Mouse (Mus musculus): Measurements from ENCODE around the gene Thra.

The Thra gene

GRCm38 (mm10) chr11:98746855-98747693, 6.6 kb downstream of the Thra start:
- peak; percentile 86 to 88 for DNase-seq

GRCm38 (mm10) chr11:98747804-98748505, 7.5 kb downstream of the Thra start:
- no peak for DNase-seq

GRCm38 (mm10) chr11:98748506-98749416, 8.3 kb downstream of the Thra start:
- peak in 1 of 2 experiments; percentile 34 for DNase-seq

DNA sequence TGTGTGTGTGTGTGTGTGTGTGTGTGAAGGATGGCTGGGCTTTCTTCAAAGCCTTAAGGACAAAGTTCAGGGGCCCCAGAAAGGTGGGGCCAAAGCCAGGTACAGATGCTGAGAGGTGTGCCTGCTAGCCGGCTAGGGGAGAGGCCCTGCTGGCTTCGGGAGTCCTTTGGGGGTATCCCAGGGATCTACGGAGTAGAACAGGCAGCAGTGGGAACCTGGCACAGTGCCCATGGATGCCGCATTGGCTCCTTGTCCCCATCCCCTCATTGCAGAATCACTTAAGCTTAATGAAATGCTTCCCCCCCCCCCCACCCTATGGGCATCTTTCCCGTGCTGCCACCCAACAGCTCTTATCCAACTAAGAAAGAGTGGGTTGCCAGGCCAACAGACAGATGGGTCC, 9.3 kb downstream of the Thra start:
- no peak for DNase-seq

- peak; percentile 74 to 83 for DNase-seq
Measured at GRCm38 (mm10) chr11:98750351-98751201, 10.1 kb downstream of the Thra start.

DNA sequence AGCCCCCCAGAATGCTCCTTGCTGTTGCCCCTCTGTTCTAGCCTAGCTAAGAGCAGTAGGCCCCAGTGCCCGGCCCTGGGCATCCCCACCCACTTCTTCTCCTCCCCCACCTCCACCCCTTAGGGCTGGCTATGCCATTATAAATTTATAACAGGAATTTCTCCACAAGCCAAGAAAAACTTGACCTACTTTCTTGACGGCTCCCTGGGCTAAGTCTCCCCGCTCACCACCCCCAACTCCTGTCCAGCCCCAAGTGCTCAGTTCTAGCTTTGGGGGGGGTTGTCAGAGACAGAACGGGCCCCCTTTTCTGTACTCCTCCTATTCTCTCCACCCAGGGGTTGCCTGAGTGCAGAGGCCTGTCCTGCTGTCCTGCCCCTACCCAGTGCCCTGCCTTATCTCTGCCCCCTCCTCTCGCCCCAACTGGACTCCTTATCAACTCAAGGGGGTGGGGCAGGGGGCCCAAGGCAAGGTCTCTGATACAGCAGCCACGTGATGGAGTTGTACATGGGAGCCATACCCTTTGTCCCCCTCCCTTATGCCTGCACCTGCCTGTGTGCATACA, 10.9 kb downstream of the Thra start:
- peak in 1 of 2 experiments; percentile 67 for DNase-seq

DNA sequence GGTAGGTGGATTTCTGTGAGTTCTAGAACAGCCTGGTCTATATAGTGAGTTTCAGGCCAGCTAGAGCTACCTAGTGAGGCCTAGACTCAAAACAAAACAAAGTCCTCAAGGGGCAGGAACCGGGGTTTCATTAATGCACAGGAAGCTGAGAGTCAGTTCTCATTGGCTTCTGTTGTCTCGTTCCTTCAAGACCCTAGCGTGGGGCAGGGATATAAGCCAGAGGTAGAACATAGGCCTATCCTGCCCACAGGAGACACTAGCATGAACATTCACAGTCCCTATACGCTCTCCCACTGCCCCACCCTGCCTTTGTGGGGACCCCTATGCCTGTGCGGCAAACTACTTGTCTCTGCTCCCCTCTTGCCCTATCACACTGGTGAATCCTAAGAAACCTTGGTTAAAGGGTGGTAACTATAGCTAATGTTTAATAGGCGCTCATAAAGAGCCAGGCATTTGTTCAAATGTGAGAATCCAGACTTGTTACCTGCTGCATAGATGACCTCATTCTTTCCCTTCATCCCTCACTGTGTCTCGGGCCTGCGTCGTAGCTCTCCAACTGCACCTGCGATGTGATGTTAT, 12.2 kb downstream of the Thra start:
- peak in 1 of 2 experiments; percentile 60 for DNase-seq

GRCm38 (mm10) chr11:98753264-98753663, 12.8 kb downstream of the Thra start:
- no peak for DNase-seq

GRCm38 (mm10) chr11:98754151-98754620, 13.7 kb downstream of the Thra start:
- no peak for DNase-seq

DNA sequence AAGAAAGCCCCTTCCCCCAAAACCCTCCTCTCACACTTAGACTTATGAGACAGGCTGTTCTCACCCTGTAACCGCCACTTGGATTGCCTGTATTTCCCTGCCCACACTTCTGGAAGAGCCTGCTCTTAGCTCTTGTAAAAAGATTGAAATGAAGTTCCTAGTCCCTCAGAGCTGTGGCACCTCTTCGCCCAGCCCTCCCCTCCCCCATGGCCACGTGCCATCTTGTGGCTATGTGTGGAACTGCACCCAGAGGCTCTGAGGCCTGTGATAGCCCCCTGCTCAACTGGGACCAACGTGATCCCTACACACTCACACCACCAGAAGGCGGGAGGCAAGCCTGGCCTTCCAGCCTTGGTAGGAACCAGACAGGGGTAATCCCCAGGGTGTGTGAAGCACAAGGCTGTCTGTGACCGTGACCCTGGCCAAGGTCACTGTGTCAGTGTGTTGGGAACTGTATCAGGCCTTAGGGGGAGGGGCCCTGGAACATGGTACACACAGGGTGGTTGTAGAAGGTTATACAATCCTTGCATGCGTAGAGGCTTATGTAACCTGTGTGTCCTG, 14.3 kb downstream of the Thra start:
- peak; percentile 64 to 79 for DNase-seq

DNA sequence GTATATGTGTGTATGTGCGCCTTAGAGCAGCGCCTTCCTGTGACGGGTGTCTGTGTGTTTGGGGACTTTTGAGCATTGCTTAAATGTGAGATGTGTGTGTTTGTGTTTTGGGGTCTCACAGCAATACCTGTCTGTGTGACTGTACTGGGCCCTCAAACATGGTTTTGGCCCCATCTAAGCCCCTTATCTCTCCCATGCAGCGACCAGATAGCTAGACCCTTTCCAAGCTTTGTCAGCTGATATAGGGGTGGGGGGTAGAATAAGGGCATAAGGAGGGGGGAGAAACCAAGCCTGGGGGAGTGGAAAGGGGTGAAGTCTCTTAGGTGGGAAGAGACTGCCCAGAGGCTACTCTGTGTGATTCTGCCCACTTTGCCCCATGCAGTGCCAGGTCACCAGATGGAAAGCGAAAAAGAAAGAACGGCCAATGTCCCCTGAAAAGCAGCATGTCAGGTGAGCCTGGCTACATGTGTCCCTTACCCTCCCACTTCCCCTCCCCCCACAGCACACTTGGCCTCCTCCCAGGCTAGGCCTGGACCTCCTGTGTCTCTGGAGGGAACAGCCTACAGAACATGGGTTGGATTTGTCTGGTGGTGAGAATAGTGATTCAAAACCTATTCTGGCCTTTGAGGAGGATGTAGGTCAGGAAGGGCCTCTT, 15.4 kb downstream of the Thra start:
- DNase-seq: no peak

DNA sequence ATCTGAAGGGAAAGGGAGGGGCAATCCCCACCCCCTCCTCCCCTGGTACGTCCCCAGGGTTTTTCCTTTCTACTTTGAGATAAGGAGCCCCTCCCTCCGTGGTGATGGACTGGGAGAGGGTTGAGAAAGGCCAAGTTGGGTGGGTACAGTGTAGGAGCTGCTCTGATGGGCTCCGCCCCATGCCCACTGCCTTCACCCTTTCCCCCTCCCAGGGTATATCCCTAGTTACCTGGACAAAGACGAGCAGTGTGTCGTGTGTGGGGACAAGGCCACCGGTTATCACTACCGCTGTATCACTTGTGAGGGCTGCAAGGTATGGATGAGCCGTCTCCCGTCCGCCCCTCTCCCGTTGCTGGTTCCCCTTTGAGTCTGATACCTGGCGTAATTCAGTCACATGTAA, 16.3 kb downstream of the Thra start:
- no peak for DNase-seq

GRCm38 (mm10) chr11:98761939-98762338, 21.5 kb downstream of the Thra start:
- no peak for DNase-seq

DNA sequence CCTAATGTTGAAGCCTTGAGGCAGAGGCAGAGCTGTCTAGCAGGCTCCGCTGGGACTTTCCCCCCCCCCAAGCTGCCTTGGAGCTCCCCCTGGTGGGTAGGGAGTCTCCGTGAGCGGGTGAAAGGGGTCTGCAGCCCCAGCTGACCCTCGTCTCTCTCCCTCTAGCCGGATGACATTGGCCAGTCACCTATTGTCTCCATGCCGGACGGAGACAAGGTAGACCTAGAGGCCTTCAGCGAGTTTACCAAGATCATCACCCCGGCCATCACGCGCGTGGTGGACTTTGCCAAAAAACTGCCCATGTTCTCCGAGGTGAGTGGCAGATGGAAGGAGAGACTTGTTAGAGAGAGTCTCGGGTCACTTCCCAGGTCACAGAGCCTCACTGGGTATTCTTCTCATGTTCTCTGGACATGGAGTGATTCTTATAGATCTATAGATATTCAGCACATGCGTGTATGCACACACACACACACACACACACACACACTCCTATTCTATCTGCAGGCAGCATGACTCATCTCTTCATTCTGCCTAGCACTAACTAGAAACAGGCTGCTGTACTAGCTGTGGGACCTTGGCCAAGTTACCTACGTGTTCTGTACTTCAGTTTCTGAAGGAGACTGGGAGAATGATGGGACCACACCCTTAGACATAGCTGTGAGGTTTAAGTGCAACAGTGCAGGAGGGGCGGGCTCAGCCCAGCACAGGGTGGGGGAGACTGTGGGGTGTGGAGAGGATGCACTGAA, 22.5 kb downstream of the Thra start:
- peak; percentile 64 to 68 for DNase-seq

- no peak for DNase-seq
Measured at GRCm38 (mm10) chr11:98763502-98763861, 23.0 kb downstream of the Thra start.

GRCm38 (mm10) chr11:98764091-98764490, 23.7 kb downstream of the Thra start:
- no peak for DNase-seq

DNA sequence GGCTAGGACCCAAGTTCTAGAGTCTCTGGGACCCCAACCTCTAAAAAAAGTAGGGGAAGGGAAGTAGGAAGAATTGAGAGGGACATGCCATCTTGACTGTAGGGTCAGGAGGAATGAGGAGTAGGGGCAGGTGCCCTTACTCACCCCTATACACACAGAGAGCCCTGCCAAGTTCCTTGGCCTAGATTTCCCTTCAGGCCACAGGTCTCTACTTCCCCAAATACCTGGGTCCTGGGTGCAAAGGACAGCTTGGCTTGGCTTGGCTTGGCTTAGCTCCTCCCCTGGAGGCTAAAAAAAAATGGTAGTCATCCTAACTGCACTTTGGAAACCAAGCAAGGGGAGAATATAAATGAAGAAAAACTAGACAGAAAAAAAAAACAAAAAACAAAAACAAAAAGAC, 24.3 kb downstream of the Thra start:
- DNase-seq: peak in 1 of 2 experiments; percentile 55

GRCm38 (mm10) chr11:98765421-98766309, 25.2 kb downstream of the Thra start:
- DNase-seq: peak in 1 of 2 experiments; percentile 29

DNA sequence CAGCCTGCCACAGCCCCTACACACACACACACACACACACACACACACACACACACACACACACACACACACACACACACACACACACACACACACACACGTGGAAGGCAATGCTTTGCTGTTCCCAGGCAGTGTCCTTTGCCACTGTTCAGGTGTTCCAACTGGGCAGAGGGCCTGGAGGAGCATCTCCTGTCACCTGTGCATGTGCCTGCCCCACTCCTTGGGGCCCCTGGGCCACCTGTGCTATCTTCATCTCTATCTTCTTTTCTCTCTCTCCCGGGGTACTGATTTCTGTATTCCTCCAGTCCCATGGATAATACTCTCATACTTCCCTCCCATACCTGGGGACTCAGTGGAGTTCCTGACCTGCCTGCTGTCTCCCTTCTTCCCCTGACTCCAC, 25.9 kb downstream of the Thra start:
- no peak for DNase-seq
